Mouse (Mus musculus) cerebellum, adult 2 months (tissue): ENCODE measurements at regions not wholly inside any gene's neighbourhood (a gene's known extent, or its start where the extent isn't known, plus 50 kb on each side); places are given as distances from the start of the nearest gene placed in this dataset.

Source experiments
- DNase-seq, 2 experiments: peaks; one replicate each; pipeline ENCODE4 v3.0.0; 2021
- H3K27ac ChIP-seq: fragments of 200-500 bp; 2 replicates; pipeline ENCODE4 v1.5.1; 2012; ENCODE audit warnings: low read length, control low read depth, inconsistent platforms; ENCODE audit not compliant: insufficient read depth
- H3K27me3 ChIP-seq: fragments of 200-500 bp; 2 replicates; pipeline ENCODE4 v1.6.1; 2012; ENCODE audit warnings: inconsistent platforms, mild to moderate bottlenecking, low read length, moderate library complexity; ENCODE audit not compliant: control insufficient read depth, insufficient read depth
- H3K4me1 ChIP-seq: fragments of 200-500 bp; 2 replicates; pipeline ENCODE4 v1.6.1; 2011; ENCODE audit warnings: low read length; ENCODE audit not compliant: control insufficient read depth, insufficient read depth
- H3K4me3 ChIP-seq: fragments of 200-500 bp; replicated peaks from 2 replicates; pipeline ENCODE3; 2011; ENCODE audit warnings: mild to moderate bottlenecking, low read depth, low read length, control low read depth; ENCODE audit not compliant: insufficient read depth
- CTCF ChIP-seq: fragments of 200-500 bp; IDR thresholded peaks from 2 replicates; pipeline ENCODE4 v1.5.1; 2011; ENCODE audit warnings: low read depth, mild to moderate bottlenecking, control low read depth, low read length, moderate library complexity, borderline replicate concordance; ENCODE audit not compliant: insufficient read depth
- POLR2A ChIP-seq: fragments of 200-500 bp; IDR thresholded peaks from 2 replicates; pipeline ENCODE4 v1.6.1; 2011; ENCODE audit warnings: low read length, control low read depth, borderline replicate concordance; ENCODE audit not compliant: insufficient read depth
- WGBS: fragments of 180-500 bp; shearing (Covaris S2); methylation state at CpG from one replicate; pipeline ENCODE4 v1.1.7; 2018; 5-methylcytosine and 5-hydroxymethylcytosine counted together

GRCm38 (mm10) chr7:70769655-70770054 lies 403.1 kb upstream of the Nr2f2 start:
- TF ChIP-seq CTCF: no peak
- no peak for TF ChIP-seq POLR2A
- Histone ChIP-seq H3K27me3 (no peaks in the 10 kb centered on the region), H3K4me3 (no peak overlapping the region), H3K27ac (no peak overlapping the region), H3K4me1 (no peaks in the 10 kb centered on the region)
- DNase-seq: no peak
- 88% methylated on average over 6 of the region's 6 CpGs for WGBS

GRCm38 (mm10) chr7:70767697-70768096 lies 401.2 kb upstream of the Nr2f2 start:
- TF ChIP-seq CTCF (no peak), POLR2A (no peak)
- no peak for DNase-seq
- Histone ChIP-seq H3K4me3 (no peak overlapping the region), H3K27ac (no peak overlapping the region), H3K4me1 (no peaks in the 10 kb centered on the region), H3K27me3 (no peaks in the 10 kb centered on the region)
- 42% methylated on average over 5 of the region's 5 CpGs for WGBS

GRCm38 (mm10) chr7:70756676-70757075 lies 390.1 kb upstream of the Nr2f2 start:
- H3K4me1 ChIP-seq: no peaks in the 10 kb centered on the region
- WGBS: 97% methylated on average over 3 of the region's 3 CpGs
- H3K4me3 ChIP-seq: no peak overlapping the region
- no peak for DNase-seq
- H3K27me3 ChIP-seq: no peaks in the 10 kb centered on the region
- no peak for TF ChIP-seq CTCF
- TF ChIP-seq POLR2A: no peak
- H3K27ac ChIP-seq: no peak overlapping the region

- H3K4me3 ChIP-seq: no peak overlapping the region
- 84% methylated on average over 1 of the region's 1 CpGs for WGBS
- no peak overlapping the region for H3K27ac ChIP-seq
- DNase-seq: no peak
- no peaks in the 10 kb centered on the region for H3K27me3 ChIP-seq
- no peak for TF ChIP-seq POLR2A
- TF ChIP-seq CTCF: no peak
- no peaks in the 10 kb centered on the region for H3K4me1 ChIP-seq
Measured at GRCm38 (mm10) chr7:70754826-70755225, 388.3 kb upstream of the Nr2f2 start.

- H3K4me1 ChIP-seq: no peaks in the 10 kb centered on the region
- no peak overlapping the region for H3K27ac ChIP-seq
- DNase-seq: no peak
- H3K27me3 ChIP-seq: no peaks in the 10 kb centered on the region
- WGBS: 18% methylated on average over 12 of the region's 12 CpGs
- H3K4me3 ChIP-seq: no peak overlapping the region
- no peak for TF ChIP-seq CTCF
- TF ChIP-seq POLR2A: no peak
Measured at GRCm38 (mm10) chr7:70752802-70753218, 386.3 kb upstream of the Nr2f2 start.

- TF ChIP-seq CTCF: no peak
- no peak for TF ChIP-seq POLR2A
- Histone ChIP-seq H3K4me3 (no peak overlapping the region), H3K27me3 (no peaks in the 10 kb centered on the region), H3K4me1 (no peaks in the 10 kb centered on the region), H3K27ac (no peak overlapping the region)
- DNase-seq: no peak
- 83% methylated on average over 3 of the region's 3 CpGs for WGBS
Measured at GRCm38 (mm10) chr7:70748884-70749283, 382.3 kb upstream of the Nr2f2 start.

- WGBS: 85% methylated on average over 8 of the region's 8 CpGs
- H3K4me1 ChIP-seq: no peaks in the 10 kb centered on the region
- TF ChIP-seq POLR2A (no peak), CTCF (no peak)
Measured at GRCm38 (mm10) chr7:70748345-70748744, 381.8 kb upstream of the Nr2f2 start.

GRCm38 (mm10) chr7:70744296-70744695 lies 377.8 kb upstream of the Nr2f2 start:
- WGBS: 84% methylated on average over 18 of the region's 18 CpGs
- no peaks in the 10 kb centered on the region for H3K27me3 ChIP-seq
- no peak for DNase-seq
- no peak overlapping the region for H3K27ac ChIP-seq
- no peak for TF ChIP-seq POLR2A
- TF ChIP-seq CTCF: no peak
- H3K4me3 ChIP-seq: no peak overlapping the region
- no peaks in the 10 kb centered on the region for H3K4me1 ChIP-seq

More at GRCm38 (mm10) chr7:70748345-70748744, 381.8 kb upstream of the Nr2f2 start:
- Histone ChIP-seq H3K27ac (no peak overlapping the region), H3K4me3 (no peak overlapping the region), H3K27me3 (no peaks in the 10 kb centered on the region)
- DNase-seq: no peak
